Mouse (Mus musculus): ENCODE measurements at regions not wholly inside any gene's neighbourhood (a gene's known extent, or its start where the extent isn't known, plus 50 kb on each side); places are given as distances from the start of the nearest gene placed in this dataset.

- TF ChIP-seq MAX (IDR thresholded peaks at IDR 0.05) (no peak), CTCF (IDR thresholded peaks at IDR 0.05; ENCODE audit: control insufficient read depth, insufficient read depth, insufficient read length) (no peak), CEBPB (IDR thresholded peaks at IDR 0.05; ENCODE audit: low read depth) (no peak), MYOG (IDR thresholded peaks at IDR 0.05; ENCODE audit: control insufficient read depth, extremely low read depth, insufficient read length) (no peak), USF1 (IDR thresholded peaks at IDR 0.05; ENCODE audit: low read depth) (no peak), MYOD1 (IDR thresholded peaks at IDR 0.05; ENCODE audit: control insufficient read depth, insufficient read length, low read depth) (no peak), FOSL1 (IDR thresholded peaks at IDR 0.05; ENCODE audit: insufficient read depth, low read length, poor library complexity, severe bottlenecking) (no peak)
Observed at GRCm38 (mm10) chr5:118476597-118476996, 83.9 kb upstream of the Med13l start.

All from C2C12 (cell line).